Mouse (Mus musculus): Measurements from ENCODE around the gene Dedd.

DNA sequence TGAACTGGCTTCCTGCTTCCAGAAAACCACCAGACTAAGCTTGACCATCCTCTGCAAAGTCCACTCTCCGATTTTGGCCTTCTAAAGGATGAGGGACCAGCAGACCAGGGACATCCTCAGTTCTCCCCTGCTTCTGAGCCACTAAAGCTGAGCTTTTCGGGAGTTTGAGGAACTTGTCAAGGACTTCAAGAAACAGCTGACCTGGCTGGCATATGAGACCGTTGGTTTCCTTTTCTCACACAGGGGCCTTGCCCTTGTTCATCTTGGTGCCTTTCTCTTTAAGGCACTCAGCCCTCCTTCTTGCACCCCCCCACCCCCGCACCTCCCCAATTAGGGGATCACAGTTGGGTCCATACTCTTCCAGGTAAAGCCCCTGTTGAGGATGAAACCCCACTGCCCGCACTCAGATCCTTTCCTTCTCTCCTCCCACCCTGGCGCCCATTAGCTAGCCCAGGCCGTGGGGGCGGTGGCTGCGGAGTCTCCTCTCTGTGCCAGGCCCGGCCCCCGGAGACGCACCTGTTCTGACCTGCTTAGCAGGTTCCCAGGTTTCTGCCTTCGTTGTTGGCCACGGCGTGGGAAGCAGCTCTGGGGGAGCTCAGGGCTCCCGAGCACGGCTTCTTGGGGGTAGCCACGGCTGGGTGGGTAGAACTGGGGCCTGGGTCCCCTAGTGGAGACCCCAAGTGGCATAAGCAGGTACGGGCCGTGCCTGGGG lies 41.1 kb downstream of the Dedd start, which contains the start of gene Nectin4:
- TF ChIP-seq CTCF (IDR thresholded peaks at IDR 0.05; ENCODE audit: borderline replicate concordance, insufficient read depth, low read depth, low read length) (no peak), POLR2A (IDR thresholded peaks at IDR 0.05; ENCODE audit: borderline replicate concordance, insufficient read depth, low read length) (no peak)

Data from cerebellum, adult 2 months (tissue).